Mouse (Mus musculus) layer of hippocampus, postnatal 36 days (tissue): ENCODE data around the gene Gtse1. TPM values are rescaled to one million over a fixed set of nuclear protein-coding genes. Genes with fewer than 3 reads are reported as not detected.
A peak's percentile ranks its signal among the peaks of the same experiment; 100 is the strongest.
"Not testable (repeated sequence)": the region's sequence is repeated elsewhere in the genome, so short reads cannot be mapped to it uniquely, and the experiment has no call there.

Experiments used
- DNase-seq, 2 experiments: peaks; one replicate each; pipeline ENCODE4 v3.0.0; 2022
- total RNA-seq, 2 experiments: library from RNA; stranded (reverse); gene quantifications; 2 replicates each; pipeline ENCODE4 v1.2.3; 2021

Gtse1 gene
- total RNA-seq: under 1 TPM; 0.61 to 0.67 TPM

- DNase-seq: peak; percentile 91 to 94
Measured at GRCm38 (mm10) chr15:85859490-85860031, at the start of gene Gtse1. Gene Gtse1 (plus strand): TSS chr15:85859745.

- no peak for DNase-seq
Measured at GRCm38 (mm10) chr15:85810462-85810805, 49.1 kb upstream of the Gtse1 start.

- DNase-seq: peak; percentile 86 to 87
Measured at GRCm38 (mm10) chr15:85810806-85811521, 48.6 kb upstream of the Gtse1 start.

GRCm38 (mm10) chr15:85811535-85812277 lies 47.8 kb upstream of the Gtse1 start, which contains the start of gene Cdpf1:
Gene Cdpf1 (minus strand): TSS chr15:85811697.
- DNase-seq: peak; percentile 99

- DNase-seq: no peak
Measured at GRCm38 (mm10) chr15:85813428-85813827, 46.1 kb upstream of the Gtse1 start.

- DNase-seq: peak in 1 of 2 experiments; percentile 13
Measured at GRCm38 (mm10) chr15:85821203-85822010, 38.1 kb upstream of the Gtse1 start, which contains the start of gene Pkdrej. Gene Pkdrej (minus strand): TSS chr15:85821734.

- DNase-seq: no peak
Measured at GRCm38 (mm10) chr15:85822011-85822359, 37.6 kb upstream of the Gtse1 start.

- no peak for DNase-seq
Measured at GRCm38 (mm10) chr15:85826676-85827075, 32.9 kb upstream of the Gtse1 start.

- no peak for DNase-seq
Measured at GRCm38 (mm10) chr15:85828071-85828470, 31.5 kb upstream of the Gtse1 start.

- DNase-seq: no peak
Measured at GRCm38 (mm10) chr15:85829470-85829869, 30.1 kb upstream of the Gtse1 start.

- peak; percentile 83 to 84 for DNase-seq
Measured at GRCm38 (mm10) chr15:85831954-85832590, 27.5 kb upstream of the Gtse1 start, which contains the start of gene Ttc38. Gene Ttc38 (plus strand): TSS chr15:85832306.

GRCm38 (mm10) chr15:85832599-85832998 lies 26.9 kb upstream of the Gtse1 start:
- DNase-seq: no peak

- no peak for DNase-seq
Measured at GRCm38 (mm10) chr15:85835335-85835734, 24.2 kb upstream of the Gtse1 start.

GRCm38 (mm10) chr15:85836887-85837286 lies 22.7 kb upstream of the Gtse1 start:
- DNase-seq: no peak

GRCm38 (mm10) chr15:85840983-85841382 lies 18.6 kb upstream of the Gtse1 start:
- DNase-seq: no peak

- DNase-seq: no peak
Measured at GRCm38 (mm10) chr15:85841796-85842360, 17.7 kb upstream of the Gtse1 start.

GRCm38 (mm10) chr15:85845071-85845470 lies 14.5 kb upstream of the Gtse1 start:
- DNase-seq: no peak

- no peak for DNase-seq
Measured at GRCm38 (mm10) chr15:85851656-85852392, 7.7 kb upstream of the Gtse1 start.

GRCm38 (mm10) chr15:85858980-85859489 lies 510 bp upstream of the Gtse1 start:
- DNase-seq: no peak

GRCm38 (mm10) chr15:85865913-85866312 lies 6.4 kb downstream of the Gtse1 start:
- DNase-seq: not testable (repeated sequence)

- peak; percentile 62 to 72 for DNase-seq
Measured at GRCm38 (mm10) chr15:85867696-85868095, 8.2 kb downstream of the Gtse1 start.
